ENCODE assay signal across 22 mouse cellular contexts in the genomic region with DNA sequence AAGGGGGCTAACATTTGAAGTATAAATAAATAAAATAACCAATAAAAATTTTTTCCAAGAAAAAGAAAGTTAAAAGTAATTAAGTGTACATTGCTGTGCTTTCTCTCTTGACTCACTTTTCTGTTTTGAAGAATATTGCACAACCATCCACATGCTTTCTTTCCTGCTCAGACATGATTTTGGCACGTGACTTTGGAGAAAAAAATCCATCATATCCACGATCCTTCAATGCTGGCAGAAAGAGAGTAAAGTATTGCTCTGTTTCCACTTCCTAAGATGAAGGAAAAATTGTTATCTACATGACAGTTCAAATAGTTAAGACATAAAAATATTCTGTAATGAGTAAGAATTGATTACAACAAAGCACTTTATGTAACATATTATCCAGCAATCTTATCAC.
DNase-seq lines count a peak whose midpoint lies in the region; ATAC-seq and TF ChIP-seq lines count a peak whose summit lies in the region.
"Had no signal": no experiment of that assay in that cellular context is flagged by ENCODE, and none has a peak within 500 bp of the region (broad histone marks: within the 10 kb centered on the region; RNA-seq: fewer than 3 reads in every experiment).

No protein-coding gene starts in this region.

- no peaks in the 10 kb centered on the region for H3K9me3 ChIP-seq in lung, postnatal 0 days (ENCODE audit: low read length)
- no peaks in the 10 kb centered on the region for H3K9me3 ChIP-seq in embryonic facial prominence, embryonic 10.5 days
- no peaks in the 10 kb centered on the region for H3K9me3 ChIP-seq in hindbrain, embryonic 11.5 days (ENCODE audit: control insufficient read depth, low read length)
- H3K9me3 ChIP-seq: embryonic facial prominence, embryonic 13.5 days; forebrain, embryonic 10.5 days; heart, embryonic 10.5 days; hindbrain, embryonic 13.5 days had no signal

- H3K9ac ChIP-seq in lung, postnatal 0 days (replicated peaks; ENCODE audit: low read depth), result no peak overlapping the region
- no peak overlapping the region for H3K9ac ChIP-seq in hindbrain, embryonic 11.5 days (ENCODE audit: low read depth, low read length)
- H3K9ac ChIP-seq: embryonic facial prominence, embryonic 13.5 days; hindbrain, embryonic 13.5 days had no signal

- H3K36me3 ChIP-seq in lung, postnatal 0 days (ENCODE audit: insufficient read depth, low read length), result no peaks in the 10 kb centered on the region
- peaks cover 17% of the 10 kb centered on the region for H3K36me3 ChIP-seq in embryonic facial prominence, embryonic 10.5 days (replicated peaks)
- no peaks in the 10 kb centered on the region for H3K36me3 ChIP-seq in hindbrain, embryonic 11.5 days (ENCODE audit: control insufficient read depth, insufficient read depth, low read length)

- no peak overlapping the region for H3K4me3 ChIP-seq in lung, postnatal 0 days (ENCODE audit: low read depth, low read length)
- no peak overlapping the region for H3K4me3 ChIP-seq in embryonic facial prominence, embryonic 10.5 days
- H3K4me3 ChIP-seq in hindbrain, embryonic 11.5 days (ENCODE audit: low read depth, low read length), result no peak overlapping the region
- H3K4me3 ChIP-seq: embryonic facial prominence, embryonic 13.5 days; forebrain, embryonic 10.5 days; gastrocnemius, adult 2 months; heart, embryonic 10.5 days; hindbrain, embryonic 13.5 days had no signal

- peak; percentile 24 for DNase-seq in lung, postnatal 0 days (ENCODE audit: low spot score)
- DNase-seq in lung, postnatal 10 days, result no peak
- DNase-seq in 416B (ENCODE audit: low read depth) (peak; percentile 21), NIH3T3 (ENCODE audit: low read depth) (peak; percentile 76)
- no peak for DNase-seq in embryonic facial prominence, embryonic 10.5 days (ENCODE audit: low spot score)
- DNase-seq in hindbrain, embryonic 11.5 days (ENCODE audit: low spot score), result no peak
- DNase-seq: adrenal gland, postnatal 10 days; cerebellum, adult 11-12 months; cerebellum, adult 9-10 months; cerebellum, postnatal 25 days; gastrocnemius, adult 2 months; gastrocnemius, postnatal 25 days; heart, adult 11 months; heart, postnatal 10 days; heart, postnatal 4 days had no signal

- H3K27me3 ChIP-seq in lung, postnatal 0 days (replicated peaks; ENCODE audit: insufficient read depth, low read length), result no peaks in the 10 kb centered on the region
- no peaks in the 10 kb centered on the region for H3K27me3 ChIP-seq in embryonic facial prominence, embryonic 10.5 days (replicated peaks; ENCODE audit: low read depth, poor library complexity, severe bottlenecking)
- H3K27me3 ChIP-seq in hindbrain, embryonic 11.5 days (ENCODE audit: control insufficient read depth, insufficient read depth, low read length), result no peaks in the 10 kb centered on the region
- H3K27me3 ChIP-seq: CH12.LX; embryonic facial prominence, embryonic 13.5 days; hindbrain, embryonic 13.5 days had no signal

- H3K4me1 ChIP-seq in lung, postnatal 0 days (ENCODE audit: insufficient read depth, low read depth, low read length), result no peaks in the 10 kb centered on the region
- no peaks in the 10 kb centered on the region for H3K4me1 ChIP-seq in embryonic facial prominence, embryonic 10.5 days
- H3K4me1 ChIP-seq in hindbrain, embryonic 11.5 days (replicated peaks; ENCODE audit: control insufficient read depth, insufficient read depth, low read length), result no peaks in the 10 kb centered on the region
- H3K4me1 ChIP-seq: embryonic facial prominence, embryonic 13.5 days; forebrain, embryonic 10.5 days; heart, embryonic 10.5 days; hindbrain, embryonic 13.5 days had no signal

- TF ChIP-seq EP300 in lung, postnatal 0 days (IDR thresholded peaks at IDR 0.05), result no peak

- H3K27ac ChIP-seq in lung, postnatal 0 days (ENCODE audit: low read length), result no peak overlapping the region
- H3K27ac ChIP-seq in embryonic facial prominence, embryonic 10.5 days (replicated peaks), result no peak overlapping the region
- H3K27ac ChIP-seq in hindbrain, embryonic 11.5 days (ENCODE audit: low read depth, low read length), result no peak overlapping the region
- H3K27ac ChIP-seq: embryonic facial prominence, embryonic 13.5 days; forebrain, embryonic 10.5 days; gastrocnemius, adult 2 months; heart, embryonic 10.5 days; hindbrain, embryonic 13.5 days; hindbrain, postnatal 0 days had no signal

- 38% methylated on average over 2 of the region's 2 CpGs for WGBS in lung, postnatal 0 days
- WGBS in embryonic facial prominence, embryonic 10.5 days, result 94% methylated on average over 2 of the region's 2 CpGs
- 87% methylated on average over 2 of the region's 2 CpGs for WGBS in hindbrain, embryonic 11.5 days

- no peak overlapping the region for H3K4me2 ChIP-seq in lung, postnatal 0 days (replicated peaks; ENCODE audit: low read depth, low read length)
- no peak overlapping the region for H3K4me2 ChIP-seq in hindbrain, embryonic 11.5 days (replicated peaks; ENCODE audit: low read depth, low read length)
- H3K4me2 ChIP-seq: embryonic facial prominence, embryonic 13.5 days; hindbrain, embryonic 13.5 days had no signal

- TF ChIP-seq CTCF in lung, postnatal 0 days (IDR thresholded peaks at IDR 0.05), result no peak

- no peak for ATAC-seq in lung, postnatal 0 days
- ATAC-seq in hindbrain, embryonic 11.5 days (ENCODE audit: low FRiP score), result no peak
- ATAC-seq: forebrain, embryonic 14.5 days; hindbrain, postnatal 0 days had no signal

Comparison
In these comparisons a context has a peak if more than half of its experiments do, and no peak if none do; other contexts are left out.
1. DNase-seq: peak in lung, postnatal 0 days (single experiment), 416B (single experiment) and NIH3T3 (single experiment); none in lung, postnatal 10 days (single experiment), embryonic facial prominence, embryonic 10.5 days (single experiment) and hindbrain, embryonic 11.5 days (single experiment).